Mouse (Mus musculus) testis, postnatal 14 days (tissue): ENCODE results near the gene Tap2.

Experiments
- DNase-seq: peaks from one replicate; pipeline ENCODE4 v3.0.0; 2021; ENCODE audit warnings: low spot score

Gene Tap2

DNA sequence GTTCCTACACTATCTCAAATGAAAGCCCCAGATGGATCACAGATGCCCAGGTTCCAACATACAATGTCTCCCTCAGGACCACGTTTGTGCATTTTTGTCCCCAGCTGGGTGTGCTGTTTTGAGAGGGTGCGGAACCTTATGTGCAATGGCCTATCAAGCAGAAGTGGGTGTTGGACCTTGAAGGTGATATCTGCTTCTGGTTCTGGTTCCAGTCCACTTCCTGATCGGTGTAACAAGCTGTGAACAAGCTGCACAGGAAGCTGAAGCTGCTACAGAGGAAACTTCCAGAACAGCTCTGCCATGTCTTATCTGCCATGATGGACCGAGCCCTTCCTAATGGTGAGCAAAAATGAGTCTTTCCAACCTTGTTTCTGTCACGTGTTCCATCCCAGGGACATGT, 53.2 kb downstream of the Tap2 start:
- no peak for DNase-seq

DNA sequence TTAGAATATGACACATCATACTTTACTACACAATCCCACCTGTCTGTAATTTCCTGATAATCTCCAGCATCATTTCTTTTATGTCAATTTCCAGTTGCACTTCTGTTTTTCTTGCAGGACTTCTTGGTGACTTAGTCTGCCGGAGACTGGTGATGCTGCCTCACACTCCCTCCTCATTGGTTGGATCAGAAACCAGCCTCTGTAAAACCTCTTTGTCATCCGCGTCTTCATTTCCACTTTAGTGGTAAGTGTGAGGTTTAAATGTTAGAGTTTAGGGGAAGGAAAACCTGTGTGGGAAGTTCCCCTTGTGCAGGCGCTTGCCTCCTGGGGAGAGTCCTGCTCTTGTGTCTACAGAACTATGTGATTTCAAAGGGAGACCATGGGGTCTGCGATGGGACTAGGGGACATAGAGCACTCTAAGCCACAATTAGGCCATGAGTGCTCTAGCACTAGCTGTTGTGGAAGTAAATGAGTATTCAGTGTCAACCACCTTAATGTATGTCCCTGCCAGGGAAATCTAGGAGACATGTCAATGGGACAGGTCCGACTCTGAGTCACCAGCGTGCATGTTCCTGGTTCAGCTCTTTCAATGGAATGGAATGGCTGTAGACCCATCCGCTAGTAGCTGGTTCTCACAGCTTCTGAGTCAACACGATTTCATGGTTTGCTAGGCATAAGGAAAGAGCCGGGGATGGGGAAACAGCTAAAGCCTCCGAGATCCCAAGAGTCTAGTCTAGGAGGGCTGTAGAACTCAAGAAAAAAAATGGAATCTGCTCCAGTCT, 54.5 kb downstream of the Tap2 start, which contains the start of gene H2-Ab1:
Gene H2-Ab1 (plus strand): TSS at position 96 of the 782 bp plus-strand sequence.
- peak; percentile 39 for DNase-seq

DNA sequence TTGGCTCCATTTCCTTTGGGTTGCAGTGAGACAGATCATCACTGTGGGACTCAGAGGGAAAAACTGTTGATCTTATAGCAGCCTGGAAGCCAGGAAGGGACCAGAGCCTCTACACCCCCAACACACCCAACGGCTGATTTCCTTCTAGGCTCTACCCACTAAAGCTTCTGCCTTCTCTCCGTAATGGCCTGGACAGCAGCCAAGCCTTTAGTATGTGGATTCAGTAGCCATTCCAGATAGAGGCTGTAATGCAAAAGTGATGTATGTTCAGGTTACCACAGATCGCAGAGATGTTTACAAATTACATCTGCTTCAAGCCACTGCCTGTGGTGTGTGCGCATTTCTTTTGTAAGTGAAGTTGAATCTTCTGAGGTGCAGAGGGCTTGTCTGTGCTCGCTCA, 57.2 kb downstream of the Tap2 start:
- DNase-seq, result no peak

DNA sequence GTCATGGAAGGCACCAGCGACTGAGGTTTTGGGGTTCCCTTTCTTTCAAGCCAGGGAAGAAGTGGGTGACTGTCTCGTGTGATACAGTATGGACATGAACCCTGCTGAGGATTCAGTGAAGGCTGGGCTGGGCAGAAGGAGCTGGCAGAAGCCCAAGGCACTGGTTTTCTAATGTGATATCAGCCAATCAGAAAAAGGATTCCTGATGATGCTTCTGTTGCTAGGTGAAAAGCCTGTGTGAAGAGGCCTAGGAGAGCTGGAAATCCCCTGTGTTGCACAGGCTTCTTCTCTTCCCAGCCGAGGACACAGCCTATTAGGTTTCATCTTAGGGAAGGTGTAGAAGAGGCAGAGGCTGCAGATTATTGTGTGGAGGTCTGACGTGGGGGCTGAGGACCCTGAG, 58.2 kb downstream of the Tap2 start:
- peak; percentile 46 for DNase-seq

DNA sequence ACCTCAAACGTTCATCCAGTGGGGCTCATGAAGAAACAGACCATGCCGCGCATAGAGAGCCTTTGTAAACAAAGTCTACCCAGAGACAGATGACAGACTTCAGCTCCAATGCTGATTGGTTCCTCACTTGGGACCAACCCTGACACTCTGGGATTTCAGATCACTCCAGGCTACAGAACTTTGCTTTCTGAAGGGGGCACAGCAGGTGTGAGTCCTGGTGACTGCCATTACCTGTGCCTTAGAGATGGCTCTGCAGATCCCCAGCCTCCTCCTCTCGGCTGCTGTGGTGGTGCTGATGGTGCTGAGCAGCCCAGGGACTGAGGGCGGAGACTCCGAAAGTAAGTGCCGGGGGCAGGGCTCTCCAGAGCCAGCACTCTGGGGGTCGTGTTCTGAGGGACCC, 59.7 kb downstream of the Tap2 start:
- DNase-seq, result peak; percentile 27

DNA sequence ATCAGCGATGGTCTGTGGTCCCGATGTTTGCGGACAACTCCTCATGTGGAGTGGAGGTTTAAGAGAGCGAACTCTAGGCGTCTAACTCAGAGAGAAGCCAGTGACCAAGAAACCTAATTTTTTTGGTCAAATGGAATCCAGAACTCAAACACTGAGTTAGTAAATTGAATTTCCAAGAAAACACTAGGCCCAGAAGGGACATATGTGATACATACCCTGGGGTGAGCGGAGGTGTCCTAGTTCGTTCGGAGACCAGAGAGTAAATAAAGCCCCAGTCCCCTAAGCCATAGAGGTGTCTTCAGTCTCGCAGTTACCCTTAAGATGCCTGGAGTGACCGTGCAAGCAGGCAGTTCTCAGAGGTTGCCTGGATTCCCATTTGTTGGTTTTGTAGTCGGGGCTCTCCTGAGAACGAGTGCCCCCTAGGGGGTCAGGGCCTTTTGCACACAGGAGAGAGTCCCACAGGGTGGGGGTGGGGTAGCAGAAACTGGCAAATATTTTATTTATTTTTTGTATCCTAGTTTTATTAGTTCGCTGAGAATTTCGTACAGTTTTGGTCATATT, 60.6 kb downstream of the Tap2 start:
- no peak for DNase-seq

DNA sequence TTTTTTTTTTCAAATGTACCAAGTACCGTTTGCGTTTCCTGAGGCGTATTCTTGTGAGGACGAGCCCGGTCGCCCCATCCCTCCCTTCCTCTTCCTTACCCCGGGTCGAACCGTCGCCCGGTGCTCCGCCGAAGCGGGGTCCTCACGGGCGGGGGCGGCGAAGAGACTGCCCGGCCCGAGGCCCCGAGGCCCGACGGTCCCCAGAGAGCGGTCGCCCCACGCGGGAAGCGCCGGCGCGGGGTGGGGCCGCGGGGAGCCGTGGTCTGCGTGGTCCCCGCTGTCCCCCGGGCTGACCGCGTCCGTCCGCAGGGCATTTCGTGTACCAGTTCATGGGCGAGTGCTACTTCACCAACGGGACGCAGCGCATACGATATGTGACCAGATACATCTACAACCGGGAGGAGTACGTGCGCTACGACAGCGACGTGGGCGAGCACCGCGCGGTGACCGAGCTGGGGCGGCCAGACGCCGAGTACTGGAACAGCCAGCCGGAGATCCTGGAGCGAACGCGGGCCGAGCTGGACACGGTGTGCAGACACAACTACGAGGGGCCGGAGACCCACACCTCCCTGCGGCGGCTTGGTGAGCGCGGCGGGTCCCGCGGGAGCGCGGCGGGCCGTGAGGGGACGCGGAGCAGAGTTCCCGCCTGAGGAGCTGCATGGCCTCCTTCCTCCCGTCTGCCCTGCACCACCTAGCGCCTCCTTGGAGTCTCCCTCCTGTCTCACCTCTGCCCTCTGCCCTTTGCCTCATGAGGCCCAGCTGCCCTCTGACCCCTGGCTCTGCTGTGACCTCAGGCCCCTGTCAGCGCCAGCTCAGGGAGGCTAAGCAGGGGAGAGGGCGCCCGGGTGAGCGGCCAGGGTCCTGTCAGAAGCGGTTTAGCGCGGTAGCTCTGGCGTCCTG, 61.4 kb downstream of the Tap2 start:
- DNase-seq, result peak; percentile 49
